Mouse (Mus musculus): Measurements from ENCODE around the gene Ston1. TPM values are rescaled to one million over a fixed set of nuclear protein-coding genes. Genes with fewer than 3 reads are reported as not detected.

Gene Ston1
- polyA plus RNA-seq, 2 experiments: 11.3 to 34.8 TPM

DNA sequence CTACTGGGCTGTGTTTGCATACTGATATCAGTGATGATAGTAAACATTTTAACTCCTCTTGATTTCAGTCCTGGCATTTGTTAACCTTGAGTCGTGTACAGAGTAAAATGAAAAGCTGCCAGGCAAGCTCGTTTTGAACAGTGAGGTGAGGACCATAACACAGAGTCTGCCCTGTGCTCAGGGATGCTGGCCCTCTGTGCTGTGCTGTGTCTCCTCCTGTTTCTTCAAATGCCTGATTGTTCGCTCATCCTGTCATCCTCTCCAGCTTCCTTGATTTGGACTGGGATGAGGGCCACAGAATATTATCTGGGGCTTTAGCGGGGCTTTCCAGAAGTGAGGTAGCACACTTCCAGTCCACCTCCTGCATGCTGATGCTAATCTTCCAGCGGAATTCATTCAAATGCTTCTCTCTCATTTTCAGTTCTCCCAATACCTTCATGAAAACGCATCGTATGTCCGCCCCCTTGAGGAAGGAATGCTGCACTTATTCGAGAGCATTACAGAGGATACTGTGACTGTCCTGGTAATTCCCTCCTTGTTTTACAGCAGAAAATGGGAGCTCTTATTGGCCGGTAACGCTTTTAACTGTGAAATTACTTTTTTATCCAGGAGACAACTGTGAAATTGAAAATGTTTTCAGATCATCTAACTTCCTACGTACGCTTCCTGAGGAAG, 39.2 kb upstream of the Ston1 start:
- no peaks in the 10 kb centered on the region for H3K9me3 ChIP-seq (ENCODE audit: control insufficient read depth, low read length)
- peaks cover 47% of the 10 kb centered on the region for H3K36me3 ChIP-seq (ENCODE audit: control insufficient read depth, insufficient read depth, low read length)
- H3K27ac ChIP-seq (replicated peaks; ENCODE audit: low read depth, low read length): no peak overlapping the region
- no peak for TF ChIP-seq POLR2A (IDR thresholded peaks at IDR 0.05; ENCODE audit: borderline replicate concordance, extremely low read depth, insufficient read depth, insufficient read length)
- ATAC-seq (ENCODE audit: low FRiP score, low read depth) (peak; percentile 53; the same call in 1 of the 2 replicates), DNase-seq (ENCODE audit: low spot score) (peak; percentile 71)
- no peak overlapping the region for H3K4me2 ChIP-seq (replicated peaks; ENCODE audit: low read depth, low read length, severe bottlenecking)
- no peak overlapping the region for H3K4me3 ChIP-seq (replicated peaks; ENCODE audit: low read length)
- 42% methylated on average over 13 of the region's 13 CpGs for WGBS
- no peaks in the 10 kb centered on the region; the same call in 1 of the 2 replicates for H3K4me1 ChIP-seq (ENCODE audit: control insufficient read depth, insufficient read depth, low read length)
- no peaks in the 10 kb centered on the region for H3K27me3 ChIP-seq (ENCODE audit: control insufficient read depth, insufficient read depth, low read length)
- H3K9ac ChIP-seq (ENCODE audit: low read depth, low read length, severe bottlenecking): no peak overlapping the region

DNA sequence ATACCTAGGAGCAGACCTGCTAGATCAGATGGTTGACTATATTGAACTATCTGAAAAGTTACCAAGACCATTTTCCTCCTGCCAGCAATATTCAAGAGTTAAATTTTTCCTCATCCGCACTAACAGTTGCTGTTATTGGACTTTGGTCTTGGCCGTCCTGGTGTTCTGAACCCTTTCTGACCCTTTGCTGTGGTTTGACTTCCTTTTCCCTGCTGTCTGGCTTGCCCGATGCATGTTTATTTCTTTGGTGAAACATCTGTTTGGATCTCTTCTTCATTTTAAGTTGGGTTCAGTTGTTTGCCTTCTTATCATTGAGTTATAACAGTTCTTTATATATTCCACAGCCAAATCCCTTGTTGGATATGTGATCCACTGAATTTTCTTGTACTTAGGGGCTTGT, 33.9 kb upstream of the Ston1 start:
- Histone ChIP-seq H3K27me3 (ENCODE audit: control insufficient read depth, insufficient read depth, low read length) (no peaks in the 10 kb centered on the region), H3K4me2 (replicated peaks; ENCODE audit: low read depth, low read length, severe bottlenecking) (no peak overlapping the region), H3K4me1 (ENCODE audit: control insufficient read depth, insufficient read depth, low read length) (no peaks in the 10 kb centered on the region), H3K9me3 (ENCODE audit: control insufficient read depth, low read length) (no peaks in the 10 kb centered on the region), H3K9ac (ENCODE audit: low read depth, low read length, severe bottlenecking) (no peak overlapping the region), H3K4me3 (replicated peaks; ENCODE audit: low read length) (no peak overlapping the region), H3K27ac (replicated peaks; ENCODE audit: low read depth, low read length) (no peak overlapping the region), H3K36me3 (ENCODE audit: control insufficient read depth, insufficient read depth, low read length) (peaks cover 46% of the 10 kb centered on the region)
- no peak for TF ChIP-seq POLR2A (IDR thresholded peaks at IDR 0.05; ENCODE audit: borderline replicate concordance, extremely low read depth, insufficient read depth, insufficient read length)
- ATAC-seq (ENCODE audit: low FRiP score, low read depth): no peak
- WGBS: 79% methylated on average over 3 of the region's 3 CpGs
- no peak for DNase-seq (ENCODE audit: low spot score)

DNA sequence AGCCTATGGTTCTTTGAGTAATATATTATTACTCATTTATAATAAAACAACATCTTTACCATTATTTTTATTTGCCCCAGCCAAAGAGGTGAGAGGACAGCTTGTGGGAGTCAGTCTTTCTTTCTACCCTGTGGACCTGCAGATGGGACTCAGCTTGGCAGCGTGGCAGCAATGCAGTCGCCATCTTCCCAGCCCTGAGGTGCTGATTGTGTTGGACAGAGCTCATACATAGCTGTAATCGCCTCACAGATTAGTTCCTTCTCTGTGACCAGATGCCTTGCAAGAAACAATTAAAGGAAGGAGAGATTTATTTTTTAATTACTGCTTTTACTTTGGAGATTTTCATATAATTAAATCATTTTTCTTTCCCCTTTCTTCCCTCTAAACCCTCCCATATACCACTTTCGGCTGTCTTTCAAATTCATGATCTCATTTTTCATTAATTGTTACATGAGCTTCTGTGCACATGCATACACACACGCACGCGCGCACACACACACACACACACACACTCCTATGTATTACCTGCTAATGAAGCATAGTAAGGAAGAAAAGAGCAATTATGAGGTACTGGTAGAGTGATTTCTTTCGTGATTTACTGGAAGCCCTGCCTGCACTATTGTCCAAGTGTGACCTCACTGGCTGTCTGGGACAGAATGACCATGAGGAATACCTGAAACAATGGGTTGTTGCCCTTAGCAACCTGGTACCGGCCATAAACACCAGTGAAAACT, 27.5 kb upstream of the Ston1 start:
- WGBS: 88% methylated on average over 10 of the region's 10 CpGs
- Histone ChIP-seq H3K4me1 (ENCODE audit: control insufficient read depth, insufficient read depth, low read length) (no peaks in the 10 kb centered on the region), H3K27me3 (ENCODE audit: control insufficient read depth, insufficient read depth, low read length) (no peaks in the 10 kb centered on the region), H3K4me2 (replicated peaks; ENCODE audit: low read depth, low read length, severe bottlenecking) (no peak overlapping the region), H3K9ac (ENCODE audit: low read depth, low read length, severe bottlenecking) (no peak overlapping the region), H3K9me3 (ENCODE audit: control insufficient read depth, low read length) (no peaks in the 10 kb centered on the region), H3K36me3 (ENCODE audit: control insufficient read depth, insufficient read depth, low read length) (peaks cover 73% of the 10 kb centered on the region), H3K27ac (replicated peaks; ENCODE audit: low read depth, low read length) (no peak overlapping the region), H3K4me3 (replicated peaks; ENCODE audit: low read length) (no peak overlapping the region)
- no peak for TF ChIP-seq POLR2A (IDR thresholded peaks at IDR 0.05; ENCODE audit: borderline replicate concordance, extremely low read depth, insufficient read depth, insufficient read length)
- DNase-seq (ENCODE audit: low spot score): no peak
- ATAC-seq (ENCODE audit: low FRiP score, low read depth): no peak

DNA sequence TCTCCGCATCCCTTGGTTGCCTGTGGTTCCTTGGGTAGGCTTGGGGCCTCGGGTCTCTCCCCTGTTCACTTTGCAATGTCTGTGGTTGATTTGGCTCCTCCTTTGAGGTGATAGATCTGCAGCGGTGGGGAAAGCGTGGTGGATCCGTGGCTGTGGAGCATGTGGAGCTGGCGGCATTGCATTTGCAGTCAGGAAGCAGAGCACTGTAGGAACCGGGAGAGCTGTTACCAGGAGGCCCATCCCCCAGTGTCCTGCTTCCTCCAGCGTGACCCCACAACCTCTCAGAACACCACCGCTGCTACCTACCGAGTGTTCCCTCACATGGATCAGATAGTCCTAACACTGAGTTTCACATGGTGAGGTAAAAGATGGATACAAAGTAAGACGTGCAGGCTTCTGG, 26.7 kb upstream of the Ston1 start:
- H3K27me3 ChIP-seq (ENCODE audit: control insufficient read depth, insufficient read depth, low read length): no peaks in the 10 kb centered on the region
- H3K27ac ChIP-seq (replicated peaks; ENCODE audit: low read depth, low read length): no peak overlapping the region
- H3K36me3 ChIP-seq (ENCODE audit: control insufficient read depth, insufficient read depth, low read length): peaks cover 70% of the 10 kb centered on the region
- WGBS: 76% methylated on average over 11 of the region's 11 CpGs
- no peak for TF ChIP-seq POLR2A (IDR thresholded peaks at IDR 0.05; ENCODE audit: borderline replicate concordance, extremely low read depth, insufficient read depth, insufficient read length)
- ATAC-seq (ENCODE audit: low FRiP score, low read depth): no peak
- no peaks in the 10 kb centered on the region for H3K4me1 ChIP-seq (ENCODE audit: control insufficient read depth, insufficient read depth, low read length)
- H3K4me2 ChIP-seq (replicated peaks; ENCODE audit: low read depth, low read length, severe bottlenecking): no peak overlapping the region
- DNase-seq (ENCODE audit: low spot score): no peak
- H3K4me3 ChIP-seq (replicated peaks; ENCODE audit: low read length): no peak overlapping the region
- H3K9me3 ChIP-seq (ENCODE audit: control insufficient read depth, low read length): no peaks in the 10 kb centered on the region
- H3K9ac ChIP-seq (ENCODE audit: low read depth, low read length, severe bottlenecking): no peak overlapping the region

DNA sequence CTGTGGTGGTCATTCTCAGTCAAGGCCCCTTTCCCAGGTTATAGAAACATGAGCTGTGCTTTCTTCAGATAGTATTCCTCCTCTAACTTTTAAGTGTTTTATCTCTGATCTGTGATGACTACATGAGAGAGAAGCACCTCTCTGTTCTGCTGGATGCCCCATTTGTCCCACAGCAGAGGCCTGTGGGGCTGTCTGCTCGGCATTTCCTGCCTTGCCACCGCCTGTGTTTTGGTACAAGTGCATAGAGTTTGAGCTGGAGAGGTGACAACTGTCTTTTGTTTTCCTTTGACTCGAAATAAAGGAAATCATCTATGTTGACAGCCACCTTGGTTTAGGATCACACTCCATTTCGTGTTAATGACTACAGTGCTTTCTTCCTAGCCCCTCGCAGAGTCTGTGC, 22.7 kb upstream of the Ston1 start:
- Histone ChIP-seq H3K9me3 (ENCODE audit: control insufficient read depth, low read length) (no peaks in the 10 kb centered on the region), H3K4me2 (replicated peaks; ENCODE audit: low read depth, low read length, severe bottlenecking) (no peak overlapping the region), H3K36me3 (ENCODE audit: control insufficient read depth, insufficient read depth, low read length) (peaks cover 66% of the 10 kb centered on the region), H3K4me3 (replicated peaks; ENCODE audit: low read length) (no peak overlapping the region), H3K27ac (replicated peaks; ENCODE audit: low read depth, low read length) (no peak overlapping the region), H3K4me1 (ENCODE audit: control insufficient read depth, insufficient read depth, low read length) (no peaks in the 10 kb centered on the region), H3K27me3 (ENCODE audit: control insufficient read depth, insufficient read depth, low read length) (no peaks in the 10 kb centered on the region), H3K9ac (ENCODE audit: low read depth, low read length, severe bottlenecking) (no peak overlapping the region)
- no peak for TF ChIP-seq POLR2A (IDR thresholded peaks at IDR 0.05; ENCODE audit: borderline replicate concordance, extremely low read depth, insufficient read depth, insufficient read length)
- DNase-seq (ENCODE audit: low spot score) (no peak), ATAC-seq (ENCODE audit: low FRiP score, low read depth) (no peak)
- 70% methylated on average over 5 of the region's 5 CpGs for WGBS

Measured in limb, embryonic 14.5 days (tissue).